Mouse (Mus musculus): Measurements from ENCODE around the gene Nhsl1.
A peak's percentile ranks its signal among the peaks of the same experiment; 100 is the strongest.

Nhsl1 gene

GRCm38 (mm10) chr10:18318916-18319481, at the start of gene Nhsl1:
TSS of gene Nhsl1 (plus strand) at chr10:18318985.
- DNase-seq: peak; percentile 96

GRCm38 (mm10) chr10:18276090-18276734, 42.6 kb upstream of the Nhsl1 start:
- peak; percentile 18 for DNase-seq

- peak; percentile 27 for DNase-seq
Observed at GRCm38 (mm10) chr10:18283991-18284390, 34.8 kb upstream of the Nhsl1 start.

GRCm38 (mm10) chr10:18289512-18289911, 29.3 kb upstream of the Nhsl1 start:
- peak; percentile 93 for DNase-seq

- DNase-seq: peak; percentile 61
Observed at GRCm38 (mm10) chr10:18305106-18305505, 13.7 kb upstream of the Nhsl1 start.

- DNase-seq: peak; percentile 17
Observed at GRCm38 (mm10) chr10:18315071-18315470, 3.7 kb upstream of the Nhsl1 start.

- peak; percentile 64 for DNase-seq
Observed at GRCm38 (mm10) chr10:18317521-18317920, 1.3 kb upstream of the Nhsl1 start.

GRCm38 (mm10) chr10:18317961-18318915, 547 bp upstream of the Nhsl1 start:
- DNase-seq: peak; percentile 97

- no peak for DNase-seq
Observed at GRCm38 (mm10) chr10:18319691-18320090, 906 bp downstream of the Nhsl1 start.

GRCm38 (mm10) chr10:18321861-18322260, 3.1 kb downstream of the Nhsl1 start:
- peak; percentile 65 for DNase-seq

GRCm38 (mm10) chr10:18323701-18324100, 4.9 kb downstream of the Nhsl1 start:
- DNase-seq: peak; percentile 54

GRCm38 (mm10) chr10:18328331-18328908, 9.6 kb downstream of the Nhsl1 start:
- peak; percentile 90 for DNase-seq

GRCm38 (mm10) chr10:18329096-18330038, 10.6 kb downstream of the Nhsl1 start:
- peak; percentile 96 for DNase-seq

GRCm38 (mm10) chr10:18330445-18330844, 11.7 kb downstream of the Nhsl1 start:
- peak; percentile 55 for DNase-seq

- DNase-seq: peak; percentile 7
Observed at GRCm38 (mm10) chr10:18333575-18333974, 14.8 kb downstream of the Nhsl1 start.

GRCm38 (mm10) chr10:18334176-18334575, 15.4 kb downstream of the Nhsl1 start:
- peak; percentile 39 for DNase-seq

GRCm38 (mm10) chr10:18334734-18335133, 15.9 kb downstream of the Nhsl1 start:
- peak; percentile 55 for DNase-seq

GRCm38 (mm10) chr10:18337725-18338124, 18.9 kb downstream of the Nhsl1 start:
- no peak for DNase-seq

- DNase-seq: peak; percentile 90
Observed at GRCm38 (mm10) chr10:18339386-18339785, 20.6 kb downstream of the Nhsl1 start.

GRCm38 (mm10) chr10:18340930-18341329, 22.1 kb downstream of the Nhsl1 start:
- DNase-seq: no peak

- no peak for DNase-seq
Observed at GRCm38 (mm10) chr10:18341444-18342196, 22.8 kb downstream of the Nhsl1 start.
